Mouse (Mus musculus): ENCODE measurements around the gene BC024978. TPM values are rescaled to one million over a fixed set of nuclear protein-coding genes. Genes with fewer than 3 reads are reported as not detected.

Gene BC024978
- polyA plus RNA-seq, 1 experiment, result 8.2 TPM

- Histone ChIP-seq H3K4me1 (ENCODE audit: control insufficient read depth, insufficient read depth, insufficient read length, low read length) (peaks cover 22% of the 10 kb centered on the region), H3K27ac (replicated peaks; ENCODE audit: low read depth, low read length) (peak within 1 kb of the TSS; percentile 96), H3K4me3 (ENCODE audit: insufficient read depth, low read depth, low read length) (peak within 1 kb of the TSS; percentile 89)
Observed at GRCm38 (mm10) chr7:27166614-27167474, 28.7 kb upstream of the BC024978 start, which contains the start of gene Egln2. Gene Egln2 (minus strand): TSS chr7:27166802.

GRCm38 (mm10) chr7:27167475-27168094 lies 28.0 kb upstream of the BC024978 start:
- Histone ChIP-seq H3K4me1 (ENCODE audit: control insufficient read depth, insufficient read depth, insufficient read length, low read length) (peaks cover 22% of the 10 kb centered on the region), H3K4me3 (ENCODE audit: insufficient read depth, low read depth, low read length) (peak overlapping the region; percentile 70), H3K27ac (replicated peaks; ENCODE audit: low read depth, low read length) (peak overlapping the region; percentile 90)

- Histone ChIP-seq H3K27ac (replicated peaks; ENCODE audit: low read depth, low read length) (no peak overlapping the region), H3K4me3 (ENCODE audit: insufficient read depth, low read depth, low read length) (no peak overlapping the region), H3K4me1 (ENCODE audit: control insufficient read depth, insufficient read depth, insufficient read length, low read length) (peaks cover 17% of the 10 kb centered on the region)
Observed at GRCm38 (mm10) chr7:27168371-27168770, 27.2 kb upstream of the BC024978 start.

- H3K4me1 ChIP-seq (ENCODE audit: control insufficient read depth, insufficient read depth, insufficient read length, low read length), result no peaks in the 10 kb centered on the region
- H3K4me3 ChIP-seq (ENCODE audit: insufficient read depth, low read depth, low read length), result no peak overlapping the region
- H3K27ac ChIP-seq (replicated peaks; ENCODE audit: low read depth, low read length), result no peak overlapping the region
Observed at GRCm38 (mm10) chr7:27170981-27171380, 24.6 kb upstream of the BC024978 start.

DNA sequence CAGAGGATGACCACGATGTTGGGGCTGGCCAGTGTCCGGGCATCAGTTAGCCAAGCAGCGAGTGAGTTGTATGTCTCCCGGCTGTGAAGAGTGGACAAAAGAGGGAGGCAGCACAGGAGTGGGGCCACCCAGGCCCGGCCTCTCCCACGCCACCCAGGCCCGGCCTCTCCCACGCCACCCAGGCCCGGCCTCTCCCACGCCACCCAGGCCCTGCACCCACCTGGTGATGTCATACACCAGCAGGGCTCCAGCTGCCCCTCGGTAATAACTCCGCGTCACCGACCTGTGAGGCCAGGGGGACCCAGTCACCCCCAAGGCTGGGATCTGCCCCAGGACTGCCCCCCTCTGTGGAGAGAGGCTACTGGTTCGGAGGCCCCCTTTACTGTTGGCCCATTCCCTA lies 21.1 kb upstream of the BC024978 start:
- Histone ChIP-seq H3K4me3 (ENCODE audit: insufficient read depth, low read depth, low read length) (no peak overlapping the region), H3K27ac (replicated peaks; ENCODE audit: low read depth, low read length) (no peak overlapping the region), H3K4me1 (ENCODE audit: control insufficient read depth, insufficient read depth, insufficient read length, low read length) (peaks cover 1% of the 10 kb centered on the region; the same call in 1 of the 2 replicates)

GRCm38 (mm10) chr7:27174896-27175295 lies 20.7 kb upstream of the BC024978 start:
- Histone ChIP-seq H3K27ac (replicated peaks; ENCODE audit: low read depth, low read length) (no peak overlapping the region), H3K4me3 (ENCODE audit: insufficient read depth, low read depth, low read length) (no peak overlapping the region), H3K4me1 (ENCODE audit: control insufficient read depth, insufficient read depth, insufficient read length, low read length) (peaks cover 2% of the 10 kb centered on the region; the same call in 1 of the 2 replicates)

DNA sequence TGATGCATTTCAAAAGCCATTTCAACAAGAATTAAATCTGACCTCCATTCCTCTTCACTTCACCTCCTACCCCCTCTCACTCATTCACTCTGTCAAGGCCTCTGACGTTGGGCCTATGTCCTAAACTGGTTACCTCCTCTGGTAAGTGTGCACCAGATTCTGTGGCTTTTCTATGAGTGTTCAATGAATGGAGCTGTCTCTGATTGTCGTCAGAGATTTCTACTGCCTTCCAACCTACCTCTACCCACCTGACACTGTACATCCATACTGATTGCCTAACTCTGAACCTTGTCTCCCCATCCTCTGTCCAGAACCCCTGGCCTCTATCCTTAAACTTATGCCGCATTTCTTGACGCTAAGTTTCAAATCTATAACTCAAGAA lies 17.6 kb upstream of the BC024978 start:
- peak overlapping the region; percentile 94 for H3K27ac ChIP-seq (replicated peaks; ENCODE audit: low read depth, low read length)
- peak overlapping the region; percentile 85 for H3K4me3 ChIP-seq (ENCODE audit: insufficient read depth, low read depth, low read length)

GRCm38 (mm10) chr7:27178324-27179216 lies 17.0 kb upstream of the BC024978 start, which contains the start of gene Rab4b:
Gene Rab4b (minus strand): TSS chr7:27178896.
- Histone ChIP-seq H3K4me1 (ENCODE audit: control insufficient read depth, insufficient read depth, insufficient read length, low read length) (peaks cover 6% of the 10 kb centered on the region; the same call in 1 of the 2 replicates), H3K27ac (replicated peaks; ENCODE audit: low read depth, low read length) (peak within 1 kb of the TSS; percentile 94), H3K4me3 (ENCODE audit: insufficient read depth, low read depth, low read length) (peak within 1 kb of the TSS; percentile 85)

More for the DNA sequence above, 17.6 kb upstream of the BC024978 start:
- peaks cover 6% of the 10 kb centered on the region; the same call in 1 of the 2 replicates for H3K4me1 ChIP-seq (ENCODE audit: control insufficient read depth, insufficient read depth, insufficient read length, low read length)

DNA sequence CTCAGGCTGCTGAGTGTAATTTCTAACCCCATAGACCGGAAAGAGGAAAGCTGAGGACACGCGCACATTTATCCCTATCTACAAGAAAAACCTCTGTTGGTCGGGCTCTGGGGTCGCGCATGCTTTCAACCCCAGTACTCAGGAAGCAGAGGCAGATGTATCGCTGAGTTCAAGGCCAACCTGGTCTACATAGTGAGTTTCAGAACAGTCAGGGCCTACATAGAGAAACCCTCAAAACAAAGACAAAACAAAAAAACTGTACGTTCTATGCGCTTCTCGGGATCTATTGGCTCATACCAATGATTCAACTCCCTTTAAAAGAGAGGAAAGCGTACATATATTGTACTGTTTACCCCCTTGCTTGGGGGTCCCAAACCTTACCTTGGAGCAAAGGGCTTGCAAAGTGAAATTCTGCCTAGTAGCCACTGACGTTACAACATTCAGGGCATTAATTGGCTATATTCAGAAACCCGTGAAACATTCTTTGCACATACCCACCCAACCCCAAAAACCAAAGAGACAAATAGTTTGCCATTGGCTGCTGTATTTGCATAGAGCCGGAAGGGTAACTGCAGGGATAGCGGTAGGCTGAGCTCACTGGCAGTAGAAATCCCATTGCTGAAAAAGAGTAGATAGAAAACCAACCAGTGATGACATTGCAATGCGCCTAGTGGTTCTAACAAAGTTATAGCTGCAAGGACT lies 16.2 kb upstream of the BC024978 start:
- H3K27ac ChIP-seq (replicated peaks; ENCODE audit: low read depth, low read length), result peak overlapping the region; percentile 53
- peak overlapping the region; percentile 52 for H3K4me3 ChIP-seq (ENCODE audit: insufficient read depth, low read depth, low read length)
- H3K4me1 ChIP-seq (ENCODE audit: control insufficient read depth, insufficient read depth, insufficient read length, low read length), result peaks cover 6% of the 10 kb centered on the region; the same call in 1 of the 2 replicates

DNA sequence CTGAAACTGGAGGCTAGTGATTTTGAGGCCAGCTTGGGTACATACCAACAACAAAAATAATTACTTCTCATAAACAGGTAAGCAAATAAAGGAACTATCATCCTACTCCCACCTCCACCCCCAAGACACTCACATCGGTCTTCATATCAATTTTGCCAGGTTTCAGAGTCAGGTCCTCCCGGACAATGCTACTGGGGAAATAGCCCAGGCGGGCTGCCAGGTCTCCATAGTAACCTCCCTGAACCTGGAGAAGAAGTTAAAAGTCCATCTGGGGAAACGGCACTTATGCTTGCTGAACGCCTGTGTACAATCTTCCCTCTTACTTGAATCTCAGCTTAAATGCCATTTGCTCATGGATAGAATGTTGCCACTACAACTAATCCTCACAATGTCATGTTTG lies 15.5 kb upstream of the BC024978 start:
- Histone ChIP-seq H3K27ac (replicated peaks; ENCODE audit: low read depth, low read length) (peak overlapping the region; percentile 56; the same call in 1 of the 2 replicates), H3K4me3 (ENCODE audit: insufficient read depth, low read depth, low read length) (no peak overlapping the region)

GRCm38 (mm10) chr7:27180837-27181695 lies 14.5 kb upstream of the BC024978 start, which contains the start of the genes Gm21983 and Mia:
Gene Gm21983 (minus strand): TSS chr7:27181086.
Gene Mia (minus strand): TSS chr7:27181157.
- Histone ChIP-seq H3K27ac (replicated peaks; ENCODE audit: low read depth, low read length) (peak within 1 kb of the TSS; percentile 56), H3K4me3 (ENCODE audit: insufficient read depth, low read depth, low read length) (no peak within 1 kb of the TSS), H3K4me1 (ENCODE audit: control insufficient read depth, insufficient read depth, insufficient read length, low read length) (peaks cover 6% of the 10 kb centered on the region; the same call in 1 of the 2 replicates)

More for the DNA sequence above, 15.5 kb upstream of the BC024978 start:
- H3K4me1 ChIP-seq (ENCODE audit: control insufficient read depth, insufficient read depth, insufficient read length, low read length), result peaks cover 6% of the 10 kb centered on the region; the same call in 1 of the 2 replicates

- Histone ChIP-seq H3K4me3 (ENCODE audit: insufficient read depth, low read depth, low read length) (no peak overlapping the region), H3K4me1 (ENCODE audit: control insufficient read depth, insufficient read depth, insufficient read length, low read length) (peaks cover 6% of the 10 kb centered on the region; the same call in 1 of the 2 replicates), H3K27ac (replicated peaks; ENCODE audit: low read depth, low read length) (no peak overlapping the region)
Observed at GRCm38 (mm10) chr7:27182498-27182897, 13.1 kb upstream of the BC024978 start.

DNA sequence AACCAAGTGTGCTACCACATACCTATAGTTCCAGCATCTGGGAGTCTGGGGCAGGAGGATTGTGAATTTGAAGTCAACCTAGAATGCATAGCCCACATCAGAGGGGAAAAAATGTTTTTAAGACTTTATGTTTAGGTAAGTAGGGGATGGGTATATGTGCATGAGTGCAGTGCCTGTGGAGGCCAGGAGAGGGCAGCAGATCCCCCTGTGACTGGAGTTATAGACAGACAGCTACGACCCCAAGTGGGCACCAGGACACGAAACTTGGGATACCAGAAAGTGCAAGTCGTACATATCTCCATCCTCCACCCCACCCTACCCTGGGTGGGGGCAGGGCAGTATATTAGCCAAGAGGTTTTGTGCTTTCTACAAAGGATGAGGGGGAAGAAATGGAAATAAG lies 10.6 kb upstream of the BC024978 start:
- no peak overlapping the region for H3K4me3 ChIP-seq (ENCODE audit: insufficient read depth, low read depth, low read length)
- H3K27ac ChIP-seq (replicated peaks; ENCODE audit: low read depth, low read length), result no peak overlapping the region
- H3K4me1 ChIP-seq (ENCODE audit: control insufficient read depth, insufficient read depth, insufficient read length, low read length), result peaks cover 4% of the 10 kb centered on the region; the same call in 1 of the 2 replicates
